11 mouse cellular contexts compared by ENCODE assay signal in genomic region chr6:3505289-3505688, GRCm38 (mm10).
"Had no signal": no experiment of that assay in that cellular context is flagged by ENCODE, and none has a peak within 500 bp of the region (broad histone marks: within the 10 kb centered on the region; RNA-seq: fewer than 3 reads in every experiment).

No protein-coding gene starts in this region.

- H3K4me3 ChIP-seq: left cerebral cortex, adult 2 months; limb, embryonic 12.5 days; liver, embryonic 12.5 days; midbrain, embryonic 10.5 days had no signal

- H3K27me3 ChIP-seq: limb, embryonic 12.5 days; liver, embryonic 12.5 days had no signal

- H3K9me3 ChIP-seq: limb, embryonic 12.5 days; liver, embryonic 12.5 days; midbrain, embryonic 10.5 days had no signal

- H3K27ac ChIP-seq: left cerebral cortex, adult 2 months; limb, embryonic 12.5 days; liver, embryonic 12.5 days; midbrain, embryonic 10.5 days had no signal

- H3K4me1 ChIP-seq: limb, embryonic 12.5 days; liver, embryonic 12.5 days had no signal

- H3K4me2 ChIP-seq: limb, embryonic 12.5 days; liver, embryonic 12.5 days; lung, embryonic 14.5 days had no signal

- ATAC-seq: liver, embryonic 12.5 days; midbrain, embryonic 16.5 days had no signal

- DNase-seq: kidney, adult 18-20 months; kidney, postnatal 10 days; lung, embryonic 14.5 days; lung, postnatal 10 days; lung, postnatal 4 days; right cerebral cortex, postnatal 25 days had no signal

- H3K36me3 ChIP-seq: limb, embryonic 12.5 days; midbrain, embryonic 10.5 days had no signal

- H3K9ac ChIP-seq: limb, embryonic 12.5 days; liver, embryonic 12.5 days; lung, embryonic 14.5 days had no signal
